17 mouse cellular contexts compared by ENCODE assay signal in the genomic region with DNA sequence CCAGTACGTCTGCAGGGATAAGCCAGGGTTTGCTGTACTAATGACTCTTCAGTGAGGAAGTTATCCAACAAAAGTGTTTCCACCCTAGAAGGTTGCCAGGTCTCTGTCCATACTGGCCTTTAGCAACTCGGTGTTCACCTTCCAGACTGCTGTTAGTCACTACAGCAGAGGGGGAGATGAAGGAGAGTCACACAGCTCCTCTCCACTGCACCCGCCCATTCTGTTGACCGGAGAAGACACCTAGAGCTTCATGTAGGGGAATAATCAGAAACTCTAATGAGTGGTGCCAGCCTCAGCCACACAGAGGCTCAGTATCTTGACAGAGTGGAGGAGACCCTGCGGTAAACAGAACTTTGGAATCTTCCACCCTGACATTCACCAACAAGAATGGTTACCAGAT. TPM values are rescaled to one million over a fixed set of nuclear protein-coding genes. Genes with fewer than 3 reads are reported as not detected.
"Had no signal": no experiment of that assay in that cellular context is flagged by ENCODE, and none has a peak within 500 bp of the region (broad histone marks: within the 10 kb centered on the region; RNA-seq: fewer than 3 reads in every experiment).

No protein-coding gene starts in this region.

- ATAC-seq: liver, postnatal 0 days; lung, postnatal 0 days had no signal

- H3K27me3 ChIP-seq: lung, embryonic 15.5 days; midbrain, embryonic 12.5 days; neural tube, embryonic 12.5 days; stomach, embryonic 15.5 days had no signal

- H3K9ac ChIP-seq: liver, postnatal 0 days; lung, embryonic 15.5 days; midbrain, embryonic 12.5 days; neural tube, embryonic 12.5 days; stomach, embryonic 15.5 days had no signal

- H3K36me3 ChIP-seq: lung, embryonic 15.5 days; midbrain, embryonic 12.5 days; neural tube, embryonic 12.5 days; stomach, embryonic 15.5 days had no signal

- H3K4me1 ChIP-seq: midbrain, embryonic 12.5 days; neural tube, embryonic 12.5 days had no signal

- H3K9me3 ChIP-seq: lung, embryonic 15.5 days; megakaryocyte, embryonic 14.5 days; midbrain, embryonic 12.5 days; neural tube, embryonic 12.5 days; stomach, embryonic 15.5 days had no signal

- DNase-seq: liver, postnatal 0 days; lung, adult 2 months; lung, postnatal 14 days; lung, postnatal 36 days; midbrain, embryonic 14.5 days; right cerebral cortex, postnatal 14 days; thymus, adult 2 months; thymus, postnatal 25 days; thymus, postnatal 4 days had no signal

- H3K4me2 ChIP-seq: lung, embryonic 15.5 days; midbrain, embryonic 12.5 days; neural tube, embryonic 12.5 days; stomach, embryonic 15.5 days had no signal

- H3K4me3 ChIP-seq: lung, embryonic 15.5 days; megakaryocyte, embryonic 14.5 days; midbrain, embryonic 12.5 days; neural tube, embryonic 12.5 days; stomach, embryonic 15.5 days had no signal

- H3K27ac ChIP-seq: lung, embryonic 15.5 days; macrophage; midbrain, embryonic 12.5 days; neural tube, embryonic 12.5 days had no signal

RNA-seq across cellular contexts. Expression of a gene that starts 28.4 kb away (rescaled TPM):
- total RNA-seq: neutrophil, adult 5-6 weeks had no signal
